Mouse (Mus musculus) cerebellum, postnatal 10 days (tissue): ENCODE results near the gene Capza2.
"Not testable (repeated sequence)": the region's sequence is repeated elsewhere in the genome, so short reads cannot be mapped to it uniquely, and the experiment has no call there.

Source experiments
- DNase-seq, 2 experiments: peaks; one replicate each; pipeline ENCODE4 v3.0.0; 2021; ENCODE audit warnings: mixed read lengths in 2 of 2

Gene Capza2

GRCm38 (mm10) chr6:17642739-17643138 is 6.7 kb downstream of the Capza2 start:
- no peak for DNase-seq

- DNase-seq: no peak
These were observed 10.1 kb downstream of the Capza2 start for GRCm38 (mm10) chr6:17646107-17646506.

- DNase-seq: no peak
These were observed 16.1 kb downstream of the Capza2 start for GRCm38 (mm10) chr6:17652132-17652531.

DNA sequence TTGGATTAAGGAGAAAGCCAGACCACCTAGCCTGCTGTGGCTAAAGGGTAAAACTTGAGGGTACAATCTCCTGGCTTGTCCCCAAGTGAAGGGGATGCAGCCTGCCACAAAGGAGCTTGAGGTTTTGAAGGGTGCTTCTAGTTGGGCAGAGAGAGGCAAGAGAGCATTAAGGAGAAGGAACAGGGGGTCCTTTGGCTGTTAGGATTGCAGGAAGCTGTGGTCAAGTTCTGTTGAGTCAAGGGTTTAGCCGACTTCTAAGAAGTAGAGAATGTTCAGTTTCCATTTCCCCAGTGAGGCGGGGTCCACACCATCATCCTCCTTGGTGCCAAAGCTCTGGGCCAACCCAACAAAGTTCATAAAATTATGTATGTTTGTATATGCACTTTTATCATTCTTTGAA is 19.0 kb downstream of the Capza2 start:
- DNase-seq: no peak

- peak; percentile 27 to 37 for DNase-seq
These were observed 21.3 kb downstream of the Capza2 start for GRCm38 (mm10) chr6:17657308-17657707.

DNA sequence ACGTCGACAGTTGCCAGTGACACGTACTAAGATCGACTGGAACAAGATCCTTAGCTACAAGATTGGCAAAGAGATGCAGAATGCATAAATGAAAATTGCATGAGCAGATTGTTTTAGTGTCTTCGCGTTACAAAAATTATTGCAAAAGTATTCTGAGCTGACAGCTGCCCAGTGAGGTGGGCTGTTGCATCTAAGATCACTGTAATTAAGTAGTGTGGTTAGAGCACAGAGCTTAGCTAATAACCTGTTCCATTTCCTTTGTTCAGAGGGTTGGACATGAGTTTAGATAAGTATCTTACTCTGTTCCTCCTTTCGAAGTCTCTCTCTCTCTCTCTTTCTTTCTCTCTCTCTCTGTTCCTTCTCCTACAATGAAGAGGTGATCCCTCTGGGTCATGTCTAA is 29.3 kb downstream of the Capza2 start:
- no peak for DNase-seq

- DNase-seq: no peak
These were observed 30.0 kb downstream of the Capza2 start for GRCm38 (mm10) chr6:17666024-17666423.

GRCm38 (mm10) chr6:17667813-17668212 is 31.8 kb downstream of the Capza2 start:
- DNase-seq: no peak

DNA sequence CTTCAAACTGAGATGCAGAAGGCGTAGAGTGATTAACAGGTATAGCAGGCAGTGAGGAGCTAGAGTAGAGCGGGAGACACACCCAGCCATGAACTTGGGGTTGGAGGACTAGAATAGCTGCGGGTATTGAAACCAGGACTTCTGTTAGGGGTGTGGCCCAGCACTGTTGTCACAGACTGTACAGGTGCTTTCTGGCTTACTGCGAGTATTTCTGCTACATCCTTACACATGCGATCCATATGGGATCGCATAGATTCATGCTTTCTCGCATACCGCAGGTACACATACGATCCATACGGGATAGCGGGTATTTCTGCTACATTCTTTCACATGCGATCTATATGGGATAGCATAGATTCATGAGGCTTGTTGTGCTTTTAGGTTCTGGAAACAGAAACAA is 32.3 kb downstream of the Capza2 start:
- DNase-seq: no peak

DNA sequence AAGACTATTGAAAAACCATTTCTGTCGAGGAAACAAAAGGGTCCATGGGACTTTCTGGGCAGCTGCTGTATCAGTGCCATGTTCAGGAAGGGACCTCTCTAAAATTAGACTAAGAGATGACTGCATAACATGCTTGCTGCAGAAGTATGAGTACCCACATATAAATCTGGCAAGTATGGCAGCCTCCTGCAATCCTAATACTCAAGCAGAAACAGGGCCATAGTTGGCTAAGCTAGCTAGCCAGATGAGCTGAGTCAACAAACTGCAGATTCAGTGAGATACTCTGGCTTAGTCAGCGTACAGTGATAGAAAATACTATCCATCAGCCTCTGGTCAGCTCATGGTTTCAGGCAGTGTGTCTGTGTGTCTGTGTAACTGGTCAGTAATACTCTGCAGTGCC is 33.8 kb downstream of the Capza2 start:
- DNase-seq: no peak

GRCm38 (mm10) chr6:17675019-17675756 is 39.2 kb downstream of the Capza2 start:
- peak; percentile 81 to 85 for DNase-seq

DNA sequence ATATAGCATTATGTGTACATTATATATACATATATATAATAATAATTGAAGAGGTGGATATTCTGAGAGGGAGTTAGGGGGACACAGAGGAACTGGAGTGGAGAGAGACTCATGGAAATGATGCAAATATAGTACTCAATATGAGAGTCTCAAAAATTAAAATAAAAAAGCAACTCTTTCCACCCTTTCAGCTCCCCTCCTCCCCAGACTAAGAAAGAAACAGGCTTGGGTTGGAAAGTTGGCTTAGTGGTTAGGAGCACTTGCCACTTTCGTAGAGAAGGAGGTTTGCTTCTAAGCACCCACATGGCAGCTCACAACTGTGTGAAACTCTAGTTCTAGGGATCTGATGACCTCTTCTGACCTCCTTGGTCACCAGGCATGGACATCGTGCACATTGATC is 41.0 kb downstream of the Capza2 start:
- DNase-seq: no peak

DNA sequence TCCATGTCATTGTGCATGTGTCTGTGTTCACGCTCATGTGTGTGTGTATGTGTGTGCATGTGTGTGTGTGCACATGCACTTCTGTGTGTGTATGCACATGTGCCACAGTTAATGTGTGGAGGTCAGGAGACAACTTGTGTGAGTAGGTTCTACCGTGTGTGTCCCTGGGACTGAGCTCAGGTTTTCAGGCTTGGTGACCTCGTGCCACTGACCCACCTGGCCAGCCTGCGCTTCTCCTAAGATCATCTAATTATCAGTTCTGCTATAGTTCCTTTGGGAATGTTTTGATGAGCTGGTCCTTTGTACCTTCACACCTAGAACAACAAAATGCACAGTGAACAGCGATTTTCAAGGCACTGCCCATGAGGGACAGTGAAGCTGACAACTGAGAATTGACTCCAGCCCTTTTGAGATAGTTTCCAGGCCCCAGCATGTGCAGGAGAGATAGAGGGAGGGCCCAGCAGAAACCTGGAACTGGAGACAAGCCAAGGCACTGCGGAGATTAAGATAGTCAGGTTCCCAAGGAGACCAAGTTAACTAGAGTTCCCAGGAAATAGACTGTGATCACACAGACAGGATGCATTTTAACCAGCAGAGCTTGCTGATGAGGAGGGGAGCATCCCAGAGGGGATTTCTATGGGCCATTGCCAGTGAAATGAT is 44.4 kb downstream of the Capza2 start:
- DNase-seq: no peak

DNA sequence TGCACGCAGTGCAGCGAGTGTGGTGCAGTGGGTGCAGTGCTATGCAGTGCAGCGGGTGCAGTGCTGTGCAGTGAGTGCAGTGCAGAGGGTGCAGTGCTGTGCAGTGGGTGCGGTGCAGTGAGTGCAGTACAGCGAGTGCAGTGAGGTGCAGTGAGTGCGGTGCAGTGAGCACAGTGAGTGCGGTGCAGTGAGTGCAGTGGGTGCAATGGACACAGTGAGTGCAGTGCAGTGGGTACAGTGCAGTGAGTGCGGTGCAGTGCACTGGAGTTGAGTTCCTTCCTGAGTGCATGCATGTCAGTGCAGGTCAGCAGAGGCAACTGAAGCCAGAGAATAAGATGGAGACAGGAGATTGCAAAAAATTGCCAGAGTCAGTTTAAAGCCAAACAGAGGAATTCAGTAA is 45.8 kb downstream of the Capza2 start:
- no peak for DNase-seq

- DNase-seq: no peak
These were observed 52.6 kb downstream of the Capza2 start for GRCm38 (mm10) chr6:17688676-17689075.

GRCm38 (mm10) chr6:17692647-17693046 is 56.6 kb downstream of the Capza2 start, which contains the start of gene St7:
TSS of gene St7 (plus strand) at chr6:17692933.
- no peak for DNase-seq

GRCm38 (mm10) chr6:17693726-17694549 is 57.9 kb downstream of the Capza2 start:
- DNase-seq: peak; percentile 64 to 71

- DNase-seq: peak; percentile 78 to 81
These were observed 58.5 kb downstream of the Capza2 start for GRCm38 (mm10) chr6:17694550-17694951.

DNA sequence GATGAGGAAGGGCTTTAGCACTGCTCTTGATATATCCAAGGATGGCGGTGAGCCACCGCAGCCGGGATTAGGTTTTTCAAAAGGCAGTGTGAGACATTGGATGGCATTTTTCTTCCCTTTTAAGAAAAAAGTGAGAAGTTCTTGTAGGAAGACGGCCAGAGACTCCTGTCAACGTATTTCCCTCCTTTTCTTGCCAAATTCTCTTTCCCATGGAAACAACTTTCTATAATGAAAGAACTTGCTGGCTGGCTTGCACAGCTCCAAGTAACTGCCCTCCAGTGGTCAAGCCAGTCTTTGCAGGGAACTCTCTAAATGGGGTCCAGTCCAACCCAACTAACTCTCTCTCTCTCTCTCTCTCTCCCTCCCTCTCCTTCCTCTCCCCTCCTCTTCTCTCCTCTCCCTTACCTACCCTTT is 60.3 kb downstream of the Capza2 start:
- DNase-seq: peak; percentile 72 to 76

DNA sequence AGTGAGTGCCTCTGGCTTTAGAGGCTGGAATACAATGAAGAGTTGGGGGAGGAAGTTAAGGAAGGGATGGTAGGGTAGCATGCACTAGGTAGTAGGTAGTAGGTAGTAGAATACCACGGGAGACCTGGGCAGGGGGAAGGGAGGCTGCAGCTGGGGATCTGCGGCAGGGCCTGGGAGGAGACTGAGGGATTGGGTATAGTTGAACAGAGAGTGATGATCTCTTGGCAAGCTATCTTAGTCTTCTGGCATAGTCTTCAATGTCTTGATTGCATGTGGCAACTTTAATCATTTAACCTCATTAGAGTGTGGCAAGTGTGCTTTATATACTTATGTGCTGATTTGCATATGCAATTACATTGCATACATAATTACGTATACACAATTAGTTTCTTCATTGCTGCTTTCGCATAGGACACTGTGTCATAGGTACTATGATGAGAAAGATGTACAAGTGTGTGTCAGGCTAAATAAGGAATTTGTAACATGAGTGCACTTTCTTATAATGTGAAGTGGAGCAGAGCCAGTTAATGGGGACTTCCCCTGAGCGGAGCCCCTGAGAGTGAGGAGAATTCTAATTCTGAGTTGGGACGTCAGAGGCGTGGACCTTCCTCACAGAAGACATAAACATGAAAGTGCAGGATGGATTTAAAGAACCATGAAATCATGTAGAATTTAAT is 65.0 kb downstream of the Capza2 start:
- no peak for DNase-seq

DNA sequence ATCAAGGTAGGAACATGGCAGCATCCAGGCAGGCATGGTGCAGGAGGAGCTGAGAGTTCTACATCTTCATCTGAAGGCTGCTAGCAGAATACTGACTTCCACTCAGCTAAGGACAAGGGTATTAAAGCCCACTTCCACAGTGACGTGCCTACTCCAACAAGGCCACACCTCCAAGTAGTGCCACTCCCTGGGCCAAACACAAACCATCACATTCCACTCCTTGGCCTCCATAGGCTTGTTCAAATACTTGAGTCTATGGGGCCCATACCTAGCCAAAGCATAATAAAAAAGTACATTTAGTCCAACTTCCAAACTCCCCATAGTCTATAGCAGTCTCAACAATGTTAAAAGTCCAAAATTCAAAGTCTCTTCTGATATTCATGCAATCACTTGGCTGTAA is 68.0 kb downstream of the Capza2 start:
- DNase-seq: not testable (repeated sequence)

DNA sequence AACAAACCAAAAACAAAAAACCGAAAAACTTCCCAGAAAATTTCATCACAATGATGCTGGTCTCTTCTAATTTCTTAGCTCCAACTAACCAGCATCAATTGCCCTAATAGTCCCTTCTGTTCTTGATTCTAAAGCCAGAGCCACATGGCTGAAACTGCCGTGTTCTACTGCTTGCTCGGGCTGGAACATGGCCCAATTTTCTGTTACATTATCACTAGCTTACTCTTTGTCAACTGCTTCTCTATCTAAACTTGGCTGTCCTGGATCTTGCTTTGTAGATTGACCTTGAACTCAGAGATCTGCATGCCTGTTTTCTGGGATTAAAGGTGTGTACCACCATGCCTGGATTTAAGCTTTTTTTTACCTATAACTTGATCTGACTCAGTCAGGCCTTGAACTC is 69.9 kb downstream of the Capza2 start:
- DNase-seq: no peak
